Mouse (Mus musculus) cerebellum, postnatal 10 days (tissue): ENCODE measurements around the gene Pgr15l.

ENCODE experiments used
- DNase-seq, 2 experiments: peaks; one replicate each; pipeline ENCODE4 v3.0.0; 2021; ENCODE audit warnings: mixed read lengths in 2 of 2

The Pgr15l gene

GRCm38 (mm10) chrX:97072369-97072768 is at the start of gene Pgr15l:
Pgr15l (plus strand) TSS chrX:97072596.
- peak; percentile 7 to 26 for DNase-seq

- DNase-seq = no peak
Observed at GRCm38 (mm10) chrX:97027540-97027939, 44.9 kb upstream of the Pgr15l start.

DNA sequence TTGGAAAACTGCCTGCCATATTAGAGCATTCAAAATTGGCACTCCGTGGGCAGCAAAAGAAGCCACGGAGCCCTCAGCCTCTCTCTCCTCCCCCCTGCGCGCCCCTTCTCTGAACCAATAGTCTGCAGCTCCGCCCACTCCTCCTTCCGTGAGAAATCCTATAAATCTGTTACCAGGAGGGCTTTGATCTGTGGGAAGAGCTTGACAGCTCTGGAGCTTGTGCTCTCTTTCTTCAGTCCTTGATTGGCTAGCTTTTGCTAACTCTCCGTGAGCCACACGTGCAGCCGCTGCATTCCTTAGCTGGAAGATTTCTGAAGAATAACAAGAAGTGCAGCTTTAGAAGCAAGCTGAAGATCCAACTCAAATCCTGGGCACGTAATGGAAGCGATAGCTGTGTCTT is 2.6 kb upstream of the Pgr15l start:
- DNase-seq = peak; percentile 52 to 58
